Mouse (Mus musculus): ENCODE data around the gene Serpinf1. TPM values are rescaled to one million over a fixed set of nuclear protein-coding genes. Genes with fewer than 3 reads are reported as not detected.
"Not testable (repeated sequence)": the region's sequence is repeated elsewhere in the genome, so short reads cannot be mapped to it uniquely, and the experiment has no call there.

Serpinf1 gene
- total RNA-seq, 2 experiments from 2014 or later = 92.3 to 117 TPM

GRCm38 (mm10) chr11:75456440-75456871, 34.0 kb upstream of the Serpinf1 start:
- no peak for ATAC-seq (replicated peaks; ENCODE audit: poor library complexity)

GRCm38 (mm10) chr11:75455971-75456370, 33.5 kb upstream of the Serpinf1 start:
- not testable (repeated sequence) for ATAC-seq (replicated peaks; ENCODE audit: poor library complexity)

- ATAC-seq (replicated peaks; ENCODE audit: poor library complexity) = no peak
Observed at GRCm38 (mm10) chr11:75455041-75455736, 32.7 kb upstream of the Serpinf1 start.

- ATAC-seq (replicated peaks; ENCODE audit: poor library complexity) = peak; percentile 73
Observed at GRCm38 (mm10) chr11:75453991-75454930, 31.8 kb upstream of the Serpinf1 start, which contains the start of gene Wdr81. Wdr81 (minus strand) TSS chr11:75454717.

GRCm38 (mm10) chr11:75452812-75453557, 30.5 kb upstream of the Serpinf1 start:
- no peak for ATAC-seq (replicated peaks; ENCODE audit: poor library complexity)

- no peak for ATAC-seq (replicated peaks; ENCODE audit: poor library complexity)
Observed at GRCm38 (mm10) chr11:75452081-75452480, 29.6 kb upstream of the Serpinf1 start.

GRCm38 (mm10) chr11:75450936-75451335, 28.4 kb upstream of the Serpinf1 start:
- no peak for ATAC-seq (replicated peaks; ENCODE audit: poor library complexity)

- peak; percentile 46 for ATAC-seq (replicated peaks; ENCODE audit: poor library complexity)
Observed at GRCm38 (mm10) chr11:75450304-75450908, 27.9 kb upstream of the Serpinf1 start.

- peak; percentile 27 for ATAC-seq (replicated peaks; ENCODE audit: poor library complexity)
Observed at GRCm38 (mm10) chr11:75449695-75450094, 27.2 kb upstream of the Serpinf1 start.

GRCm38 (mm10) chr11:75448575-75448974, 26.1 kb upstream of the Serpinf1 start:
- ATAC-seq (replicated peaks; ENCODE audit: poor library complexity) = no peak

- no peak for ATAC-seq (replicated peaks; ENCODE audit: poor library complexity)
Observed at GRCm38 (mm10) chr11:75443711-75444110, 21.2 kb upstream of the Serpinf1 start.

- no peak for ATAC-seq (replicated peaks; ENCODE audit: poor library complexity)
Observed at GRCm38 (mm10) chr11:75441601-75442000, 19.1 kb upstream of the Serpinf1 start.

- no peak for ATAC-seq (replicated peaks; ENCODE audit: poor library complexity)
Observed at GRCm38 (mm10) chr11:75441034-75441433, 18.5 kb upstream of the Serpinf1 start.

- no peak for ATAC-seq (replicated peaks; ENCODE audit: poor library complexity)
Observed at GRCm38 (mm10) chr11:75439951-75440350, 17.4 kb upstream of the Serpinf1 start.

GRCm38 (mm10) chr11:75439363-75439762, 16.9 kb upstream of the Serpinf1 start, which contains the start of gene Serpinf2:
Serpinf2 (minus strand) TSS chr11:75439591.
- ATAC-seq (replicated peaks; ENCODE audit: poor library complexity) = no peak

- no peak for ATAC-seq (replicated peaks; ENCODE audit: poor library complexity)
Observed at GRCm38 (mm10) chr11:75438804-75439203, 16.3 kb upstream of the Serpinf1 start.

GRCm38 (mm10) chr11:75438194-75438593, 15.7 kb upstream of the Serpinf1 start:
- no peak for ATAC-seq (replicated peaks; ENCODE audit: poor library complexity)

GRCm38 (mm10) chr11:75434138-75434537, 11.6 kb upstream of the Serpinf1 start:
- no peak for ATAC-seq (replicated peaks; ENCODE audit: poor library complexity)

GRCm38 (mm10) chr11:75431307-75431706, 8.8 kb upstream of the Serpinf1 start:
- no peak for ATAC-seq (replicated peaks; ENCODE audit: poor library complexity)

- ATAC-seq (replicated peaks; ENCODE audit: poor library complexity) = peak; percentile 97
Observed at GRCm38 (mm10) chr11:75429019-75429705, 6.7 kb upstream of the Serpinf1 start.
